Mouse (Mus musculus): Measurements from ENCODE around the gene Vmn2r112.
"Not testable (repeated sequence)": the region's sequence is repeated elsewhere in the genome, so short reads cannot be mapped to it uniquely, and the experiment has no call there.

The Vmn2r112 gene

GRCm38 (mm10) chr17:22600651-22601050, at the start of gene Vmn2r112:
Vmn2r112 (plus strand) TSS chr17:22600951.
- DNase-seq (ENCODE audit: low read depth, low spot score) = not testable (repeated sequence)

DNA sequence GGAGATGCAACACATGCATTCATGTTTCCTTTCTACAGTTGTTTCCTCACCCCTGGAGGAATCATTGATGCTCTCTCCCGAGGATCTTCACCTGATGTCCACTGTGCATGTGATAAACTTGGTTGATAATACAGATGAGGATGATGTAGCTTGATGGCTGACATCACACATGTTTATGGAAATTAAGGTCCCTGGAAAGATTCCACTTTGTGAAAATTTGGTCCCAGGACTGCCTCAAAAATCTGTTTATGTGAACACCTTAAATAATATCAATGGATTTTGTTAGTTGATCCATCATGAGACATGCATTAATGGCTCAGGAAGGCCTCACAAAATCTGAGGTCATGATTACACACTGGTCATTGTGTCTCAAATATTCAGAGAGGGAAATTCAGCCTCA, 27.4 kb upstream of the Vmn2r112 start, which contains the start of gene Vmn2r111:
Vmn2r111 (minus strand) TSS at position 101 of the 400 bp plus-strand sequence.
- DNase-seq (ENCODE audit: low read depth, low spot score) = not testable (repeated sequence)

DNA sequence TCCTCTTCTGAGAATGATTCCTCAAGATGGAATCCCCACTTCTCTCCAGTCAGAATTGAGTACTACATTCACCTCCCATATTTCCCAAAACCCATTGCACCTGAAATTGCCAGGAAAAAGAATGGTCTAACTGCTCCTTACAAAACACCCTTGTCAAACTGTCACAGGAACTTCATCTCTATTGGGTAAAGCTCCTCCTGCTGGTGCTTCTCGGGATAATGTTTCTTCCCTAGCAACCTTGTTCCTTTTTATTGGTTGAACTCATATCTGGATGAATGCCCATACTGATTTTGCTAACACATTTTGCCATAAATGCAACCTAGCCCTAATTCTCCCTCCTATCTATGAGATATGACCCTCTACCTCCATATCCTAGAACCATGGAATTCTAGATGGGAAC, 29.9 kb downstream of the Vmn2r112 start:
- DNase-seq (ENCODE audit: low read depth, low spot score) = peak; percentile 53
